Mouse (Mus musculus) kidney, adult 2 months (tissue): Measurements from ENCODE around the gene Efr3b.

Experiments used
- CTCF ChIP-seq: fragments of 200-500 bp; conservative IDR thresholded peaks from 2 replicates; pipeline ENCODE4 v1.5.1; 2011; ENCODE audit warnings: low read depth, mild to moderate bottlenecking, control low read depth, low read length, moderate library complexity, mixed read lengths; ENCODE audit not compliant: insufficient read depth, insufficient read length
- POLR2A ChIP-seq: fragments of 200-500 bp; IDR thresholded peaks from one replicate; pipeline ENCODE4 v1.6.1; 2011; ENCODE audit warnings: low read depth, low read length, control low read depth

DNA sequence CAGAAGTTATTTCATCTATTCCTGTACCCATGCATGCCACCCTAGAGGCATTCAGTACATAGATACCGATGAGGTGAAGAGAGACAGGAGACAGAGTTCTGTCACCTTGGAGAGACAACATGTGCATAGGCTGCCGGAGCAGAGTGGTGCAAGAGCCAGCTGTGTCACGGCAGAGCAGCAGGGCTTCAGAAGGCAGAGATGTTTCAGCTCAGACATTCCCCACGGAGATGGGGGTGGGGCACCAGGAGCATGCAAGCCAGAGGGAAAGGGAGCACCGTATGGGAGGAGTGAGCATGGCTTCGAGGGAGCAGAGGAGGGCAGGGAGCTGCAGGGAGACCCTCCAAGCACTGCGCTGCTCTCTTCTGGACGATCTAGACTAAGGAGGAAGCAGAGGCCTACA lies 18.2 kb downstream of the Efr3b start:
- TF ChIP-seq CTCF = no peak
- TF ChIP-seq POLR2A = no peak
